In the genomic region with DNA sequence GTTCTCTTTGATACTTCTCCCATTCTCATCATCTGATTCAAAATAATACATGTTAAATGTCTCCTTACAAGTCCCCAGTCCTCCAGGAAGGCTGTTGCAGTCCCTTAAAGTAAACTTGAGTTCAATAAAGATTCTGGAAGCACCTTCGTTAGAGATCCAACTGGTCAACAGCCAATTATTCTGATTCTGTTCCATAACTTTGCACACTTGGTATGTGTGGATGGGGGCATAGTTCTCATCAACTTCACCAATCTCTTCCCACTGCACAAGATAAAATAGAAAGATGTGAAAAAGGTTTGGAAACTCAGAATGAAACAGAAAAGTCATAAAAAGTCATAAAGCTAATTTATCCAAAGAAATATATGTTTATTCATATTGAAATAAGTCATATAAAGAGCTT, we compare ENCODE assay signal across 30 mouse cellular contexts.
"Had no signal": no experiment of that assay in that cellular context is flagged by ENCODE, and none has a peak within 500 bp of the region (broad histone marks: within the 10 kb centered on the region; RNA-seq: fewer than 3 reads in every experiment).

No protein-coding gene starts in this region.

- H3K36me3 ChIP-seq: heart, embryonic 10.5 days; heart, embryonic 12.5 days; heart, embryonic 13.5 days; heart, embryonic 15.5 days; hindbrain, embryonic 10.5 days; hindbrain, embryonic 12.5 days; hindbrain, embryonic 15.5 days; intestine, embryonic 15.5 days; kidney, embryonic 15.5 days had no signal

- DNase-seq: heart, postnatal 10 days; heart, postnatal 14 days; heart, postnatal 36 days; heart, postnatal 4 days; kidney, adult 11 months; kidney, adult 18-20 months; kidney, adult 2 months; kidney, adult 8-10 months; kidney, adult 9 months; kidney, postnatal 10 days; kidney, postnatal 14 days; kidney, postnatal 25 days; kidney, postnatal 36 days; kidney, postnatal 4 days; layer of hippocampus, adult 9-11 months; layer of hippocampus, postnatal 36 days had no signal

- H3K27ac ChIP-seq: heart, embryonic 10.5 days; heart, embryonic 13.5 days; heart, embryonic 15.5 days; hindbrain, embryonic 10.5 days; hindbrain, embryonic 12.5 days; hindbrain, embryonic 13.5 days; hindbrain, embryonic 14.5 days; hindbrain, embryonic 15.5 days; hindbrain, postnatal 0 days; intestine, embryonic 15.5 days; kidney, embryonic 15.5 days; kidney, postnatal 0 days; layer of hippocampus, adult 2 months had no signal

- H3K4me3 ChIP-seq: heart, embryonic 10.5 days; heart, embryonic 12.5 days; heart, embryonic 13.5 days; heart, embryonic 15.5 days; hindbrain, embryonic 10.5 days; hindbrain, embryonic 12.5 days; hindbrain, embryonic 13.5 days; hindbrain, embryonic 15.5 days; intestine, embryonic 15.5 days; kidney, embryonic 15.5 days; layer of hippocampus, adult 2 months had no signal

- H3K4me1 ChIP-seq: heart, embryonic 10.5 days; heart, embryonic 12.5 days; heart, embryonic 13.5 days; heart, embryonic 15.5 days; hindbrain, embryonic 10.5 days; hindbrain, embryonic 12.5 days; hindbrain, embryonic 13.5 days; hindbrain, embryonic 15.5 days; intestine, embryonic 15.5 days; kidney, embryonic 15.5 days had no signal

- H3K27me3 ChIP-seq: heart, embryonic 12.5 days; heart, embryonic 13.5 days; heart, embryonic 15.5 days; hindbrain, embryonic 12.5 days; hindbrain, embryonic 13.5 days; hindbrain, embryonic 15.5 days; intestine, embryonic 15.5 days; kidney, embryonic 15.5 days had no signal
